Mouse (Mus musculus) left cerebral cortex, adult 11 months (tissue): Measurements from ENCODE around the gene Tmem106a.
"Not testable (repeated sequence)": the region's sequence is repeated elsewhere in the genome, so short reads cannot be mapped to it uniquely, and the experiment has no call there.

Source experiments
- DNase-seq: peaks from one replicate; pipeline ENCODE4 v3.0.0; 2022; ENCODE audit warnings: low spot score

Tmem106a gene

DNA sequence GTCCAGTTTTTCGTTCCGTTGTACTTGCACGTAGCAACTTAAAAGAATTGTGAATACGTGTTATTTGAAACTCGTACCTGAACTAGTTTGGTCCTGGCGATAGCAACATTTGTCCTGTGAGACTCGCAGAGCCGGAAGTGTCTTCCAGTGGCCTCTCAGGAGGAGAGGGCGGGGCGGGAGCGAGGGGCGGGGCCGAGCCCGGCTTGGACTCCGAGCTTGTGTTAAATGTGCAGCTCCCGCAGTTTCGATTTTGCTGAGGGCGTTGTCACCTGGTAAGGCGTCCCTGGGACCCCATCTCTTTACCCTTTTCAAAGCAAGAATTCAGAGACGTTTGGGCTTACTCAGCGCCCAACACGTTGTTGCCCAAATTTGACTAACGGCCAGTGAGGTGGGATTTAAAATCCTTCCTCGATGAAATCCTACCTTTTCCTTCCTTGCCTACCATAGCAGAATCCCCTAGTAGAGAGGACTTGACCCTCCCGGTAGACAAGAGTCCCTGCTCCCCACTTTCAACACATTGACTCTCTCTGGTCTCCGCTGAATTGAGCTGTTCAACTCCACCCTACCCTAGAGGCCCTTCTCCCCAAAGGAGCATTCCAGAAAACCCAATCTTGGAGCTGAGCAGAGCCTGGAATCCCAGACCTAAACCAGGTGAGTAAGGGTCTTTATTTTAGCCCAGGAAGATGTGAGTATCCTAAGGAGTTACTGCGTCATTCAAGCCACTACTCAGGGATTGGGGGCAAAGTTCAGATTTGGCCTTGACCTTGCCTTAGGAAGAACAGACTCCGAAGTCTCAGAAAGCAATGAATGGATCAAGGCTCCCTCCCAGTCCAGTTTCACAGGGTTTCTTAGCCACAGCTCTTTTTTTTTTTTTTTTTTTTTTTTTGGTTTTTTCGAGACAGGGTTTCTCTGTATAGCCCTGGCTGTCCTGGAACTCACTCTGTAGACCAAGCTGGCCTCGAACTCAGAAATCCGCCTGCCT is at the start of gene Tmem106a:
TSS of gene Tmem106a (plus strand) at position 189 of the 982 bp plus-strand sequence.
- no peak for DNase-seq

DNA sequence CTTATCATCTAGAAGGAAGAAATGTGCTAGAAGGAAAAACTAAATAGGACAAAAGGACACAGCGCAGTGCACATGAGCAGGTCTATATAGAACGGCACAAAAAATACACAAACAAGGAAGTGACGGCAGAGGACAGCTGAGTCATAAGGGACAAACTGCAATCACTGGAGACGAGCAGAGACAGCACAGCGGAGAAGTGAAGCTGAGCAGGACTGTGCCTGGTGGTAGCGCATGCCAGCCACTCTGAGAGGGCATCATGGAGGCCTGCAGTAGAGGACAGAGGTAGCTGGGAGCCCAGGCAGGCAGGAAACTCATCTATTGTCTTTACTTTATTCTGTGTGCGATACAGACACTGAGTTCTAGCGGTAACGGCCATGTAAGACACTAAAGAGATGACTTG is 38.5 kb upstream of the Tmem106a start:
- no peak for DNase-seq

DNA sequence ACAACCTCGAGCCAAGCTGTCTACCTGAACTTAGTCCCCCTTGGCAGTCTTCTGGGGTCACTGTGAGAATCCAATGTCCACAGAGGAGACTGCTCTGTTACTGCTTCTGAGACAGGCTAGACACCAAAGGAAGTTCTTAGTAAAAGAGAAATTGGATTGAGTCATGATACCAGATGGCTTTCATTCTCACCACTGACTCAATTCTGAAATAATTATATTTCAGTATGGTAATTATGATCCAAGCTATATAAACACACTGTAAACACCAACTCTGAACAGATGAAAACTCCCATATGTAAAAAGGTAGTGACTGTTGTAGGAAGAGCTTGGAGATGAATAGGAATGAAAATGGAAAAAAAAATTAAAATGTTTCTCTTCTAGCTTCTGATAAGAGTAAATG is 37.9 kb upstream of the Tmem106a start:
- DNase-seq = no peak

DNA sequence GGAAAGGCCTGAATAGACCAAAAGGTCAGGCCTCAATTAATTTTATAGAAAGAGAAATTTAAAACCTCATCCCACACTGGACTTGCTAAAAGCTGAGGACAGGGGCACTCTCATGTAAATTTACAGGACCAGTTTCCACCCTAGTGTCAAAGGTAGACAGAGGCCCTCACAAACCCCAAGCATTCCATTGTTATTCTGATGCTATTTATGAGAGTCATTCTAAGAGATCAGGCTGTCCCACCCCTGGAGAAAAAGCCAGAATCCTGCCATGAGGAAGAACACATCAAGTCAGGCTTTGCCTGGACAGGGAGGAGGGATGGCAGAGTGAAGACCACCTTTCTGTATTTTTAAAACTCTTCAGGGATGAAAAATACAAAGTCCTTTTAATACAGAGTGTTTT is 33.5 kb upstream of the Tmem106a start:
- DNase-seq = no peak

DNA sequence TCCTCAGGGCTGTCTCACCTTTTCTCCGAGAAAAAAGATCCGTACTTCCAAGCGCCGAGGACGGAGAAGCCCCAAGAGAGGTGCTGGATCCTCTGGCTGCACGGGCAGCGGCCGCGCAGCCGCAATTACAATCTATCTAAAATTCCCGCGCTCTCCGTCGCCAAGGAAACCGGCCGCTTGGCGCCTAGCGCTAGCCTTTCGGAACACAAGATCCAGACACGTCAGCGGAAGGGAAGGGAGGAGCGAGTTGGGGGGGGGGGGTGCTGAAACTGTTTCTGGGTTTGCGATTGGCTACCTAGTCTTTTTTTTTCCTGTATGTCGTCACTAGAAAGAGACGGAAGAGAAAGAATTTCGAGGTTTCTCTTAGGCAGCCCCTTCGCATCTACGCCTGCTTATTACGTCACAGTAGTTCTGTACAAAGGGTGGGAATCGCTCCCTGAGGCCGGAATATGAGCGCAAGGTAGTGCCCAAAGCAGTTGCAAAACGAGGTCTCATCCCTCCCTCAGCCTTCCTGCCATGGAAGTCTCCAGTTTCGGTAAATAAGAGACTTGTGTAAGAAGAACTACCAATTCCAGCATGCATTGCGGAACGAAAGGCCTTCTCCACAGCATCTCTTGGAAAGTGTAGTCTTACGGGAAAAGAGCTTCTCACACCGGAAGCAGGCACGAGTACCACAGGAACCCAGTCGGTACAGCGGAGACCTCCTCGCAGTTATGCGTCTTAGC is 30.1 kb upstream of the Tmem106a start, which contains the start of the genes Brca1 and Nbr1:
TSS of gene Brca1 (minus strand) at position 205 of the 725 bp plus-strand sequence.
TSS of gene Nbr1 (plus strand) at position 399 of the 725 bp plus-strand sequence.
- peak; percentile 87 for DNase-seq

DNA sequence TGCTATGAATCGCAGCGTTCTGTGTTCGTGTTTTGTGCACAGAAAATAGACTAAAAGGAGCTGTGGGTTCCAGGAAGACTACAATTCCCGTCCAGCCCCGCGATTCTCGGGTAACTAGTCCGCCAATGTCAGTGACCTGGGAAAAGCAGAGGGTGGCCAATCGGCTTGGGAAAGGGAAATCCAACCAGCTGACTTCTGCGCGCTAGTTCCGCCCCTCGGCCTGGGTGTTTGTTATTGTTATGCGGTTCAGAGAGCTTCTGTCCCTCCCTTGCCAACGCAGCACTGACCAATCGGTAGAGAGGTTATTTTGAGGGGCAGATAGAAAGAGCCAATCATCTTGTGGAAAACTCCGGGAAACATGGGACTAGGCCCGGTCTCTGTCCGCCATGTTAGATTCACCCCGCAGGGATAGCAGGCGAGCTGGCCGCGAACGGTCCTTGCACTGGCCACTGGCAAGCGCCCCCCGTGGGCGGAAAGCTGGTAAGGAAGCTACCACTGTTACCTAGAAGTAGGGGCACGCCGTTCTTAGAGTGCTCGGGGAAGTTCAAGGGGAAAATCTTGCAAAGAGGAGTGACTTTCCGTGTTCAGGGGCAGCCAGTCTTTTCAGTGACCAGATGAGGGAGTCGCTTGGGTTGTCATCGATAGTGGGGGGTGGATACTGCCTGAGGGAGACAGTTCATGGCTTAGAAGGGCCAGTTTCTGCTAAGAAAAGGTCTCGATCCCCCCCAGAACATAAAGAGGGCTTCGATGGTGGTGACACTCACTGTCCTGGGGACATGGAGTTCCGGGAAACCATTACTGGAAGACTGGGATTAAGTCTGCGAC is 29.4 kb upstream of the Tmem106a start:
- DNase-seq = peak; percentile 99

DNA sequence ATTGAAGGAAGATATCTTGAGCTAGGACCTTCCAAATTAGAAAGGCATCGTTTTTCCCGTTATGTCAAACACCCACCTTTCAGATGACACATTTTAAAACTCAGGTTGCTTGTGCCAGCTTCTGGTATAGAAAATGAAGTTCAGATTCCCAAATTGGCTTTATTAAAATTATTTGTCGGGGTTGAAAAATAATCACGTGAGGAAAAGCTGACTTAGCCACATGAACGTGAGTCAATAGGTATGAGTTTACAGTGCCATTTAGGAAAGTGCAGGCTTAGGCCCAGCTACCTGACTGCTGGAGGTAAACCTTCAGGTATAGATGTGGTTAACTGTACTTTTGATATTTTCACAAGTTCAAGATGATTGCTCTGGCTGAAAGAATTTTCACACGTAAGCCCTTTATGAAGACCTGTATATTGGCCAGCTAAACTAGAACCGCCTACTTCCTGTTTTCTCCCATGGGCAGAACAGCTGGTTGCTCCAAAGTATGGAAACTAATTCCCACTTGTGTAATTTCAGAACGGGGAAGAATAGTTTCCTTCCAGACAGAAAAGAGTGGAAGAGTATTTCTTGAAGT is 28.6 kb upstream of the Tmem106a start:
- no peak for DNase-seq

DNA sequence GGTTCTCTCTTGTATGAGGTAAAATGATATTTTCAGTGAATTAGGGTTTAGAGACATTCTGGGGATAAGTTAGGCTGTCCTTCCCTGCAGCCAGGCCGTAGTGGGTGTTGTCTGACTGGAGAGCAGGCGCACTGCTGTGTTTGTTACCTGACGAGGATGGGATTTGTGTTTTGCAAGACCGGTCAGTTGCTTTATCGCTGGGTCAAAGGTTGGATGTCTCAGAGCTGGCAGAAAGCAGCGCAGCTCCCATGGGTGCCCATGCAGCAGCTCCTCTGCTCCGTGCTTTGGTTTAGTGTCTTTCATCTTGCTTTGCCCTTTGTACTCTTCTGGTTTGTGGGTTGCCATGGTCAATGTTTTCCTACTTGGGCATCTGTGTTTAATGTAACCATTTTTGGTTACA is 25.5 kb upstream of the Tmem106a start:
- DNase-seq = no peak

DNA sequence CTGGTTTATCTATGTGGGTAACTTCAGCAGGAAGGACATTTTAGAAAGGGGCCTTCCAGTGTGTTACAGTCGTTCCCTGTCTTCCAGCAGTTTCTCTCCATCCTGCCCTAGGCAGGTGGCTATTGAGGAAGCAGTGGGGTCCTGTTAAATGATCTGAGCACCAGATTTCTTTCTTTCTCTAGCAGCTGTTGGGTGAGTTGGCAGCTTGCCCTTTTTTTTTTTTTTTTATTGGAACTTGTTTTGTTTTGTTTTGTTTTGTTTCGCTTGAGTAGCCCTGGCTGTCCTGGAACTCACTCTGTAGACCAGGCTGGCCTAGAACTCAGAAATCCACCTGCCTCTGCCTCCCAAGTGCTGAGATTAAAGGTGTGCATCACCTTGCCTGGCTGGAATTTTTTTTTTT is 25.1 kb upstream of the Tmem106a start:
- DNase-seq = no peak

DNA sequence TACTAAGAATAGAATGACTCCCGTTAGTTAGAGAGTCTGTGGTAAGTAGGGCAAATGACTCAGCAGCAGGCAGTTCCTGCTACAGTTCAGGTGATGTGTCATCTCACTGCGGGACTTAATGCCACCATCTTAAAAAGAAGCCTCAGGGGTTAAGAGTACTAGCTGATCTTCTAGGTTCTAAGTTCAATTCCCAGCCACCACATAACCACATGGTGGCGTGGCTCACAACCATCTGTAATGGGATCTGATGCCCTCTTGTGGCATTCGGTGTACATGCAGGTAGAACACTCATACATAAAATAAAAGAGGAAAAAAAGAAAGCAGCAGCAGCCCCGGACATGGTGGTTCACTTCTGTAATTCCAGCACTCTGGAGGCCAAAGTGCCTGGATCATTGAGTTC is 19.7 kb upstream of the Tmem106a start:
- peak; percentile 31 for DNase-seq

DNA sequence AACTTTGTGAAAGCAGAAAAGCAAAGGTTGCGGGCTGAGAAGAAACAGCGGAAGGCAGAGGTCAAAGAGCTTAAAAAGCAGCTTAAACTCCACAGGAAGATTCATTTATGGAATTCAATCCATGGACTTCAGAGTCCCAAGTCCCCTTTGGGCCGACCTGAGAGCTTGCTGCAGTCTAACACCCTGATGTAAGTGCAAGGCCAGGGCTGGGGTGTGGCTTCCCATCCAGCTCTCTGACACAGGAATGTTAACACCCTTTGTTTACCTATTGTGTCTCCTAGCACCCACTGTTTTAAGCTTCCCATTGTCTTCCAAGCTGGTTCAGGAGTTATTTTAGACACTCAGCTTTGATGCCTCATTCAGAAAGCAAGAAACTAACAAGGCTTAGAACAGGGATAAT is 13.6 kb upstream of the Tmem106a start:
- no peak for DNase-seq

DNA sequence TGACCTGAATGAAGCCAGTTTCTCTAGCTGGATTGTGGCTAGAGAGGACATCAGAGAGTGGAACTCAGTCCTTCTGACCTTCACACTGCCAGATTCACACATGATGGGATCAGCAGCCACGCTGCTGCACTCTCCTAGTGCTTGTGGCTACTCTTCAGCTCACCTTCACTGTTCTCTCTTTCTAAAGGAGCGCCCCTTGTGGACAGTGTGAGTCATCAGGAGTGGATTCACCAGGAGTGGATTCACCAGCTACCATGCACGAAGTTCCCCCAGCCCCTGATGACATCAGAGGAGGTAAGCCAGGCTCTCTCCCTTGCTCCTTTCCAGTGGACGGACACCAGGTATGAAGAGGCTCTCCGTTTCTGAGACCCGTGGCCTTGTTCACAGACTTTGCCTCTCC is 5.9 kb upstream of the Tmem106a start:
- DNase-seq = no peak

DNA sequence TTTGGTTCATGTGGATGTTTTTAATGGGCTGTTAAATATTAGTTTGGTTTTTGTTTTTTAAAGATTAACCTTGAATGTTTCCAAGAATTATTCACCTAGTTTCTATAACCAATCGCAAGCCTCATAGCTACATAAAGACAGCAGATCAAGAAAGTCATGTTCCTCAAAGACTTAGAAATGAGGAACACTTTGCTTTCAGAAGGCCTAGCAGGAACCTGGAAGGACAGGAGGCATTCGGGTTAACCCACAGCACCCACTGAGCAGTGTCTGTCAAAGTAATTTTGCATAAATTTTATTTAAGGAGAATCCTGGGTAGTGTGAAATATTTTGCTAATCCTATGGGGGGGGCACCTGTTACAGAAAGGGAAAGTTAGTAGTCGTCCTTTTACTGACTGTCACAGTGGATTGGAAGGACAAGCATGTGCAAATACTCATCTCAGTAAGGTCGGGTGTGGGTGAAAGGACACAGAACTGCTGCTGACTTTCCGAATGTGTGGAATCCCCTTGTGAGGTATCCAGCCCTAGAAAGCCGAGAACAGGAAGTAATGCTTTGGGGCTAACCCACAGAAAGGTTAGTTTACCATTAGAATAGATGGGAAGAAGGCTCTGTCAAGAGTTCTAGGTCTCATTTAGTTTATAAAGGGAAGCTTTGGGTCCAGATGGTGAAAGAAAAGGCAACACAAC is 819 bp upstream of the Tmem106a start:
- DNase-seq = no peak

DNA sequence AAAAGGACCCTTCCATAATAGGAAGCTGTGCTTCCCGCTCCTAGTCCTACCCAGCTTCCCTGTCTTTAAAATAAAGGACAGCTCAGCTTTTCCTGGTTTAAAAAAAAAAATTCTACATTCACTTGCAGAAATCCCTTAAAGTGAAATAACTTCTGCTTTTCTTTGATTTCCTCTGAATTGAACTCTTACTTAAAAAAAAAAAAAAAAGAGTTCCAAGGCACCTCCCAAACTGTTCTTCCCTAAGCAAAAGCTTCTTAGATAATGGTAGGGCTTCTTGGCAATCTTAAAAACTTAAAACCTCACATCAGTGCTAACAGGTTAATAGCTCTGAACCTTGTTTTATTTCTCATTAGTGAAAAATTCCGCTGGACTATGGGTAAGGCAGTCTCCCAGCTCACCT is 1.2 kb downstream of the Tmem106a start:
- no peak for DNase-seq

DNA sequence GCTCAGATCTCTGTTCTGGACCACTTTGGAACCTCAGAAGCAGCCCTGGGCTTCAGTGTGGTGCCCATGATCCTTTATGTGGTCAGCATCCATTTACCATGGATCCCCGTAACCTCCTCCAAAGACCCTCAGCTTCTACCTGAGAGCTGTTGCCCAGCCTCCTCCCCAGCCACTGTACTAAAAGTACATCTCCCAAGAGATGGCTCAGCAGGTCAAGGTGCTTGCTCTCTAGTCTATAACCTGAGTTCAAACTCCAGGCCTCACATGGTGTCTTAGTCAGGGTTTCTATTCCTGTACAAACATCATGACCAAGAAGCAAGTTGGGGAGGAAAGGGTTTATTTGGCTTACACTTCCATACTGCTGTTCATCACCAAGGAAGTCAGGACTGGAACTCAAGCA is 3.0 kb downstream of the Tmem106a start:
- DNase-seq = not testable (repeated sequence)

DNA sequence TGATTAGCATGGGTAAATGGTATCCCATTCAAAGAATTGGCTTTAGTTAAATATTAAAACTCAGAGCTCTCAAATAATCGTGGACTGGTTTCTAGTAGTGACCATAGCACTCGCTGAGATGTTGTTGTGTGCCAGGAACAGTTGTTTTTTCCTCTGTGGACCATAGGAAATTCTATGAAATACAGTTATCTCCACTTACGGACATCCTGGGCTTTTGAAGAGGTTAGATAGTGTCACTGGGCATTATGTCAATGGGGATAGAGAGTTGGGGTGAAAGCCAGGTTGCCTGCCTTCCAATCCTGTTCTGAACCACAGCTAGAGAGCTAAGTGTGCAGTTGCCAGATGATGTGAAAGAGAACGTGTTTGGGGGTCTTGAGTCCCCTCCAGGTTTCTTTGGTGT is 3.8 kb downstream of the Tmem106a start:
- DNase-seq = no peak

DNA sequence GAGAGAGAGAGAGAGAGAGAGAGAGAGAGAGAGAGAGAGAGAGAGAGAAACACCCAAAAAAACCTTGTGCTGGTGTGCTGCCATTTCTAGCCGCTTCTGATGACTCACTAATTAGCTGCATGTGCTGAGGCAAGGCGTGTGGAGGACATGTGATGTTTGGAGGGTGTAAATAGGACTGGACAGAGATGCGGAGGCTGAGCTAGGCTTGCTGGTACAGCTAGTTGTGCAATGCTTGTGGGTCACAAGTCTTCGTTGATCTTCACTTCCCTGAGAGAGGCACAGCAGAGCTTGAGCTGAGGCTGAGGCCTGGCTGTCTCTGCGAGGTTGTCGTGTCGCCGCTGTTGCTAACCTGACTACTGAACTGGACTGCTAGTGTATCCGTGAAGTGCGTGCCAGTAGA is 5.6 kb downstream of the Tmem106a start:
- DNase-seq = peak; percentile 25

DNA sequence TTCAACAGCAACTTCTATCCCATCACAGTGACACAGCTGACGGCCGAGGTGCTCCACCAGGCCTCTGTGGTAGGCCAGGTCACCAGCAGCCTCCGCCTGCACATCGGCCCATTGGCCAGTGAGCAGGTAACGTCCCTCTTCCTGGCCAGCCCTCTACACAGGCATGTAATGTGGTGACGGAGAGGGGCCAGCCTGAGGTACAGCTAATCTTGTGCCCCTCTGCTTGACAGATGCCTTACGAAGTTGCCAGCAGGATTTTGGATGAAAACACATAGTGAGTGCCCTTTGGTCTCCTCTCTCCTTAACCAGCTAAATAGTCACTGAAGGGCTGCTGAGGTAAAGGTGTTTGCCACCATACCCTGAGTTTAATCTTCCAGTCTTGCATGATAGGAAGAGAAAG is 6.8 kb downstream of the Tmem106a start:
- no peak for DNase-seq

DNA sequence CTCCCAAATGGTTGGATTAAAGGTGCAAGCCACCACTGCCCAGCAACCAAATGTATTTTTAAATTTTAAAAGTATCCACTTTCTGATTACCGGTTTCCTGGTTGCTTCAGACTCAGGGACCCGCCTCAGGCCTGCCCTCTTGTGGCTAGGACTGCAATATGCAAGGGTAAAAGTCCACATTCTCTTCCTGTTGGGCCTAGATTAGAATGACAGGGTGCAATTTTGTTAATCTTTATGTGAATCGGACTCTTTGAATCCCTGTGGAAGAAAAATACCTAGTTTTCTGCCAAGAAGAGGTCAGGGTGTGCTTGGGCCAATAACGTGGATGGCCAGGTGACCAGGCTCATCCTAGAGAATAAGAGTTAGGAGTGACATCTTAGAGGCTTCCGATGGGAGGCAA is 7.4 kb downstream of the Tmem106a start:
- peak; percentile 22 for DNase-seq

DNA sequence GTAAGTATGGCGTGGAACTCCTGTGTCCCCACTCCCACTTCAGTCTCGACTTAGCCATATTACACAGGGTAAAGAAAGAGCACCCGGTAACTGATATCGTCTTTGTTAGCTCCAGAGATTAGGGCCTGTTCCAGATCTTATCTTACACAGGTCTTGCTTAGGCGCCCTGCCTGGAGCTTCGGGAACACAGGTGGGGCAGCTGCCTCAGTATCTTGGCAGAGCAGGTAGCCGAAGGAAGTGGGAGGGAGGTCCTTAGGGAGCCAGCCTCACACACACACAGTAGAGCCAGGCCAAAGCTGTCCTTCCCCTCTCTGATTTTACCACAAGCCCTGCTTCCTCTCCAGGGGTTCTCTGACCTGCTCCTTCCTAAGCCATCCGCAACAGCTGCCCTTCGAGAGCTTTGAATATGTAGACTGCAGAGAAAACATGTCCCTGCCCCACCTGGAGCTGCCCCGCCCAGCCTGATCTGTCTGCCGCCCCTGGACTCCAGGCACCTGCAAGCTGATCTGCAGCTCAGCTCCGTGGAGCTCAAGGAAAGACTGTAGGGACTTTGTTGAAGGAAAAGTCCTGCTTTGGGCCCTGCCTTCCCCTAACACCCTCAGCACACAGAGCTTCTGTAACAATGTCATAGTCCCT is 8.1 kb downstream of the Tmem106a start:
- DNase-seq = no peak

DNA sequence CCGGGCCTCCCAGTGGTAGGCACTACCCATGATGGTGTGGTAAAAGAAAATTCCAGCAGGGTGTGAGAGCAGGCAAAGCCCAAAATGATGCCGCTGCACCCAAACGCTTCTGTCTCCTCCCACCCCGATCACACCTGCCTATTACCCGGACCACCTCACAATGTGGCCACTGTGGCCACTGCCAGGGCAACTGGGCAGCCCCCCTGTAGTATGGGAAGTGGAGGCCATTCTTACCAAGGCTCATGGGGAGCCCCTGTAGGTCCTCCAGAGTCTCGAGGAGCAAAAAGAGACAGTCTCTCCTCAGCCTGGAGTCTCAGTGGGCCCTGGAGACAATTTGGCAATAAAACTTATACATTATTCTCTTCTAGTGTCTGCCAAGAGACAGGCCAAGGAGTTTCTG is 17.1 kb downstream of the Tmem106a start, which contains the start of gene Gm11634:
TSS of gene Gm11634 (minus strand) at position 101 of the 400 bp plus-strand sequence.
- DNase-seq = no peak
